ENCODE assay signal across 7 mouse cellular contexts in genomic region chr17:47468466-47468865, GRCm38 (mm10). TPM values are rescaled to one million over a fixed set of nuclear protein-coding genes. Genes with fewer than 3 reads are reported as not detected.
DNase-seq lines count a peak whose midpoint lies in the region; ATAC-seq and TF ChIP-seq lines count a peak whose summit lies in the region.

No protein-coding gene starts in this region.

- peaks cover 85% of the 10 kb centered on the region for H3K27me3 ChIP-seq in megakaryocyte, embryonic 14.5 days (replicated peaks)
- peaks cover 18% of the 10 kb centered on the region; the same call in 1 of the 2 replicates for H3K27me3 ChIP-seq in heart, embryonic 14.5 days (ENCODE audit: control insufficient read depth, insufficient read depth, low read length)
- H3K27me3 ChIP-seq in limb, embryonic 14.5 days (ENCODE audit: control insufficient read depth, insufficient read depth, low read length): peaks cover 24% of the 10 kb centered on the region
- no peaks in the 10 kb centered on the region for H3K27me3 ChIP-seq in stomach, embryonic 16.5 days (ENCODE audit: control insufficient read depth, insufficient read depth, low read length)

- TF ChIP-seq POLR2A in limb, embryonic 14.5 days (IDR thresholded peaks at IDR 0.05; ENCODE audit: borderline replicate concordance, extremely low read depth, insufficient read depth, insufficient read length): no peak

- no peak for DNase-seq in limb, embryonic 14.5 days (ENCODE audit: low spot score)
- no peak for DNase-seq in gastrocnemius, adult 8-10 months (ENCODE audit: low spot score in 2 of 2)

- peaks cover 21% of the 10 kb centered on the region for H3K4me1 ChIP-seq in megakaryocyte, embryonic 14.5 days
- peaks cover 15 to 17% of the 10 kb centered on the region in 2 experiments for H3K4me1 ChIP-seq in heart, embryonic 14.5 days (ENCODE audit: control insufficient read depth in 2 of 2, insufficient read depth in 2 of 2, low read length in 2 of 2)
- H3K4me1 ChIP-seq in limb, embryonic 14.5 days (ENCODE audit: control insufficient read depth, insufficient read depth, low read length): no peaks in the 10 kb centered on the region
- H3K4me1 ChIP-seq in stomach, embryonic 16.5 days (ENCODE audit: control insufficient read depth, insufficient read depth, low read length): peaks cover 48% of the 10 kb centered on the region

- peak overlapping the region; percentile 59 for H3K4me2 ChIP-seq in heart, embryonic 14.5 days (ENCODE audit: low read length)
- H3K4me2 ChIP-seq in limb, embryonic 14.5 days (replicated peaks; ENCODE audit: low read depth, low read length, severe bottlenecking): peak overlapping the region; percentile 28; the same call in 1 of the 2 replicates
- H3K4me2 ChIP-seq in stomach, embryonic 16.5 days (ENCODE audit: low read depth, low read length): peak overlapping the region; percentile 37; the same call in 1 of the 2 replicates

- no peak for ATAC-seq in megakaryocyte, adult 5-6 weeks (ENCODE audit: poor library complexity, severe bottlenecking)
- ATAC-seq in heart, embryonic 14.5 days (ENCODE audit: insufficient number of reproducible peaks, insufficient read depth, low FRiP score, low read depth): no peak
- ATAC-seq in limb, embryonic 14.5 days (ENCODE audit: low FRiP score, low read depth): no peak
- no peak for ATAC-seq in stomach, embryonic 16.5 days (ENCODE audit: insufficient read depth, low FRiP score)
- ATAC-seq in cerebellum, adult (ENCODE audit: insufficient number of reproducible peaks, low FRiP score, low TSS enrichment): no peak

- 0 out of 2 replicates have a peak, but pooled peaks cover 2% of the 10 kb centered on the region for H3K9me3 ChIP-seq in megakaryocyte, embryonic 14.5 days
- no peaks in the 10 kb centered on the region for H3K9me3 ChIP-seq in heart, embryonic 14.5 days (ENCODE audit: control insufficient read depth, low read length)
- H3K9me3 ChIP-seq in limb, embryonic 14.5 days (ENCODE audit: control insufficient read depth, low read length): no peaks in the 10 kb centered on the region
- no peaks in the 10 kb centered on the region for H3K9me3 ChIP-seq in stomach, embryonic 16.5 days (replicated peaks; ENCODE audit: control insufficient read depth, low read length)

- 6% methylated on average over 34 of the region's 34 CpGs for WGBS in heart, embryonic 14.5 days
- 15% methylated on average over 26 of the region's 34 CpGs for WGBS in limb, embryonic 14.5 days
- 25% methylated on average over 34 of the region's 34 CpGs for WGBS in stomach, embryonic 16.5 days

- H3K27ac ChIP-seq in heart, embryonic 14.5 days (replicated peaks in 1 of 2; ENCODE audit: control insufficient read depth in 1 of 2, insufficient read depth in 1 of 2, low read depth in 2 of 2, low read length in 2 of 2): no peak overlapping the region
- no peak overlapping the region for H3K27ac ChIP-seq in limb, embryonic 14.5 days (replicated peaks; ENCODE audit: low read depth, low read length)
- no peak overlapping the region for H3K27ac ChIP-seq in stomach, embryonic 16.5 days (ENCODE audit: low read length)

- H3K36me3 ChIP-seq in megakaryocyte, embryonic 14.5 days (replicated peaks; ENCODE audit: low read length): no peaks in the 10 kb centered on the region
- H3K36me3 ChIP-seq in heart, embryonic 14.5 days (ENCODE audit: control insufficient read depth, insufficient read depth, low read length): no peaks in the 10 kb centered on the region
- H3K36me3 ChIP-seq in limb, embryonic 14.5 days (ENCODE audit: control insufficient read depth, insufficient read depth, low read length): no peaks in the 10 kb centered on the region
- H3K36me3 ChIP-seq in stomach, embryonic 16.5 days (ENCODE audit: control insufficient read depth, insufficient read depth, low read length): no peaks in the 10 kb centered on the region

- peak overlapping the region; percentile 33 for H3K4me3 ChIP-seq in megakaryocyte, embryonic 14.5 days (replicated peaks)
- peak overlapping the region; percentile 30 to 46 for H3K4me3 ChIP-seq in heart, embryonic 14.5 days (ENCODE audit: control insufficient read depth in 1 of 2, insufficient read depth in 1 of 2, low read depth in 1 of 2, low read length in 2 of 2)
- H3K4me3 ChIP-seq in limb, embryonic 14.5 days (replicated peaks; ENCODE audit: low read length): peak overlapping the region; percentile 21
- peak overlapping the region; percentile 24 for H3K4me3 ChIP-seq in stomach, embryonic 16.5 days (replicated peaks; ENCODE audit: low read length)

- peak overlapping the region; percentile 58 for H3K9ac ChIP-seq in heart, embryonic 14.5 days (ENCODE audit: low read length)
- H3K9ac ChIP-seq in limb, embryonic 14.5 days (ENCODE audit: low read depth, low read length, severe bottlenecking): peak overlapping the region; percentile 50; the same call in 1 of the 2 replicates
- peak overlapping the region; percentile 49; the same call in 1 of the 2 replicates for H3K9ac ChIP-seq in stomach, embryonic 16.5 days (ENCODE audit: low read length)

RNA-seq across cellular contexts. Expression of gene 1700001C19Rik, which starts 31.3 kb away (rescaled TPM):
- not detected in 2 replicates for polyA plus RNA-seq in megakaryocyte, embryonic 14.5 days (2012; ENCODE audit: insufficient read depth, low replicate concordance)
- total RNA-seq in megakaryocyte, adult 5-6 weeks (2015): not detected in 2 replicates
- not detected in 2 replicates for total RNA-seq in megakaryocyte, adult 5-6 weeks (2017)
- 0.72 and 0.92 TPM in 2 replicates for polyA plus RNA-seq in heart, embryonic 14.5 days (2014; fragmentation: Nextera tagmentation; extraction: Ambion mirVana)
- polyA plus RNA-seq in limb, embryonic 14.5 days (2012; rRNA removed): 0.25 and 0.82 TPM in 2 replicates
- polyA plus RNA-seq in limb, embryonic 14.5 days (2014; fragmentation: Nextera tagmentation; extraction: Ambion mirVana): 0.50 and 0.68 TPM in 2 replicates
- 0.21 and 0.24 TPM in 2 replicates for polyA plus RNA-seq in stomach, embryonic 16.5 days (2015; fragmentation: Nextera tagmentation; extraction: Ambion mirVana)
- not detected for total RNA-seq in gastrocnemius, adult 8-10 months (2022)

RNA-seq across cellular contexts. Expression of gene AI661453, which starts 32.1 kb away (rescaled TPM):
- polyA plus RNA-seq in megakaryocyte, embryonic 14.5 days (2012; ENCODE audit: insufficient read depth, low replicate concordance): 0.44 and 0.48 TPM in 2 replicates
- 0.25 and 0.38 TPM in 2 replicates for total RNA-seq in megakaryocyte, adult 5-6 weeks (2015)
- total RNA-seq in megakaryocyte, adult 5-6 weeks (2017): 0.16 TPM in 1 of 2 replicates, not detected in the other
- polyA plus RNA-seq in heart, embryonic 14.5 days (2014; fragmentation: Nextera tagmentation; extraction: Ambion mirVana): 0.47 and 0.76 TPM in 2 replicates
- polyA plus RNA-seq in limb, embryonic 14.5 days (2012; rRNA removed): 3.0 and 3.4 TPM in 2 replicates
- polyA plus RNA-seq in limb, embryonic 14.5 days (2014; fragmentation: Nextera tagmentation; extraction: Ambion mirVana): 2.6 and 2.7 TPM in 2 replicates
- 5.1 and 7.7 TPM in 2 replicates for polyA plus RNA-seq in stomach, embryonic 16.5 days (2015; fragmentation: Nextera tagmentation; extraction: Ambion mirVana)
- under 1 TPM in 3 of 4 experiments, not detected in 1; 0.16 to 0.64 (median 0.19) TPM for total RNA-seq in gastrocnemius, adult 8-10 months (2022)

RNA-seq across cellular contexts. Expression of gene Taf8, which starts 33.6 kb away (rescaled TPM):
- polyA plus RNA-seq in megakaryocyte, embryonic 14.5 days (2012; ENCODE audit: insufficient read depth, low replicate concordance): 8.7 and 11.5 TPM in 2 replicates
- total RNA-seq in megakaryocyte, adult 5-6 weeks (2015): 16.3 and 19.3 TPM in 2 replicates
- total RNA-seq in megakaryocyte, adult 5-6 weeks (2017): 44.0 and 57.5 TPM in 2 replicates
- 16.2 and 16.8 TPM in 2 replicates for polyA plus RNA-seq in heart, embryonic 14.5 days (2014; fragmentation: Nextera tagmentation; extraction: Ambion mirVana)
- 46.4 and 52.2 TPM in 2 replicates for polyA plus RNA-seq in limb, embryonic 14.5 days (2012; rRNA removed)
- polyA plus RNA-seq in limb, embryonic 14.5 days (2014; fragmentation: Nextera tagmentation; extraction: Ambion mirVana): 26.3 and 29.2 TPM in 2 replicates
- polyA plus RNA-seq in stomach, embryonic 16.5 days (2015; fragmentation: Nextera tagmentation; extraction: Ambion mirVana): 25.7 and 27.3 TPM in 2 replicates
- total RNA-seq in gastrocnemius, adult 8-10 months (2022): 10 to 100 TPM; 10.0 to 12.6 (median 11.2) TPM

RNA-seq across cellular contexts. Expression of gene Ccnd3, which starts 36.4 kb away (rescaled TPM):
- polyA plus RNA-seq in megakaryocyte, embryonic 14.5 days (2012; ENCODE audit: insufficient read depth, low replicate concordance): 872 and 1,542 TPM in 2 replicates
- 315 and 324 TPM in 2 replicates for total RNA-seq in megakaryocyte, adult 5-6 weeks (2015)
- total RNA-seq in megakaryocyte, adult 5-6 weeks (2017): 155 and 184 TPM in 2 replicates
- 466 and 469 TPM in 2 replicates for polyA plus RNA-seq in heart, embryonic 14.5 days (2014; fragmentation: Nextera tagmentation; extraction: Ambion mirVana)
- 349 and 415 TPM in 2 replicates for polyA plus RNA-seq in limb, embryonic 14.5 days (2012; rRNA removed)
- 513 and 520 TPM in 2 replicates for polyA plus RNA-seq in limb, embryonic 14.5 days (2014; fragmentation: Nextera tagmentation; extraction: Ambion mirVana)
- polyA plus RNA-seq in stomach, embryonic 16.5 days (2015; fragmentation: Nextera tagmentation; extraction: Ambion mirVana): 334 and 340 TPM in 2 replicates
- total RNA-seq in gastrocnemius, adult 8-10 months (2022): 10 to 100 TPM; 12.2 to 19.2 (median 16.1) TPM
